Mouse (Mus musculus) heart, adult 2 months (tissue): Measurements from ENCODE around the gene Ccdc65. TPM values are rescaled to one million over a fixed set of nuclear protein-coding genes. Genes with fewer than 3 reads are reported as not detected.

Experiments used
- DNase-seq, 2 experiments: peaks; one replicate each; pipeline ENCODE4 v3.0.0; 2021
- H3K27ac ChIP-seq: fragments of 200-600 bp; 2 replicates; pipeline ENCODE4 v1.8.1; 2022
- H3K27me3 ChIP-seq: fragments of 200-500 bp; 2 replicates; pipeline ENCODE4 v1.6.1; 2012; ENCODE audit warnings: mild to moderate bottlenecking, low read length, inconsistent platforms, mixed read lengths; ENCODE audit not compliant: control insufficient read depth, insufficient read depth
- H3K36me3 ChIP-seq: fragments of 200-500 bp; 2 replicates; pipeline ENCODE4 v1.6.1; 2012; ENCODE audit warnings: low read length, inconsistent platforms; ENCODE audit not compliant: control insufficient read depth, insufficient read depth
- H3K4me1 ChIP-seq: fragments of 200-500 bp; 2 replicates; pipeline ENCODE4 v1.6.1; 2011; ENCODE audit warnings: low read length; ENCODE audit not compliant: control insufficient read depth, insufficient read depth
- H3K4me3 ChIP-seq: fragments of 200-600 bp; 2 replicates; pipeline ENCODE4 v1.8.1; 2022
- H3K79me2 ChIP-seq: fragments of 200-500 bp; replicated peaks from 2 replicates; pipeline ENCODE4 v1.6.1; 2012; ENCODE audit warnings: mild to moderate bottlenecking, inconsistent platforms, low read length, moderate library complexity, mixed read lengths; ENCODE audit not compliant: control insufficient read depth, insufficient read depth
- H3K9ac ChIP-seq: fragments of 200-500 bp; 2 replicates; pipeline ENCODE4 v1.6.1; 2012; ENCODE audit warnings: low read depth, mild to moderate bottlenecking, control low read depth, inconsistent platforms, low read length, mixed read lengths
- CTCF ChIP-seq: fragments of 200-600 bp; IDR thresholded peaks from 2 replicates; pipeline ENCODE4 v1.8.1; 2022; ENCODE audit warnings: antibody characterized with exemption, mild to moderate bottlenecking, moderate library complexity
- EP300 ChIP-seq: fragments of 200-500 bp; IDR thresholded peaks from 2 replicates; pipeline ENCODE4 v1.6.1; 2011; ENCODE audit warnings: low read depth, low read length, control low read depth; ENCODE audit not compliant: insufficient read depth
- POLR2A ChIP-seq: fragments of 200-500 bp; IDR thresholded peaks from 2 replicates; pipeline ENCODE4 v1.6.1; 2011; ENCODE audit warnings: mild to moderate bottlenecking, low read depth, low read length, control low read depth; ENCODE audit not compliant: insufficient read depth
- WGBS: fragments of 180-500 bp; shearing (Covaris S2); methylation state at CpG from one replicate; pipeline ENCODE4 v1.1.7; 2018; 5-methylcytosine and 5-hydroxymethylcytosine counted together
- intact Hi-C: fragments of 180-260 bp; cut with DNase I; formaldehyde crosslinking; loops from one replicate; pipeline ENCODE4 v1.15.1; 2025
- polyA plus RNA-seq: library from polyadenylated mRNA; depleted of rRNA; stranded (reverse); fragments of >200 nt; gene quantifications from 2 replicates; pipeline ENCODE4 v1.2.3, GENCODE M21; 2012
- total RNA-seq, 2 experiments: library from RNA; stranded (reverse); gene quantifications; 2 replicates each; pipeline ENCODE4 v1.2.3; 2021

The Ccdc65 gene
- total and polyA plus RNA-seq, 3 experiments, result 0.11 to 0.37 (median 0.16) TPM

DNA sequence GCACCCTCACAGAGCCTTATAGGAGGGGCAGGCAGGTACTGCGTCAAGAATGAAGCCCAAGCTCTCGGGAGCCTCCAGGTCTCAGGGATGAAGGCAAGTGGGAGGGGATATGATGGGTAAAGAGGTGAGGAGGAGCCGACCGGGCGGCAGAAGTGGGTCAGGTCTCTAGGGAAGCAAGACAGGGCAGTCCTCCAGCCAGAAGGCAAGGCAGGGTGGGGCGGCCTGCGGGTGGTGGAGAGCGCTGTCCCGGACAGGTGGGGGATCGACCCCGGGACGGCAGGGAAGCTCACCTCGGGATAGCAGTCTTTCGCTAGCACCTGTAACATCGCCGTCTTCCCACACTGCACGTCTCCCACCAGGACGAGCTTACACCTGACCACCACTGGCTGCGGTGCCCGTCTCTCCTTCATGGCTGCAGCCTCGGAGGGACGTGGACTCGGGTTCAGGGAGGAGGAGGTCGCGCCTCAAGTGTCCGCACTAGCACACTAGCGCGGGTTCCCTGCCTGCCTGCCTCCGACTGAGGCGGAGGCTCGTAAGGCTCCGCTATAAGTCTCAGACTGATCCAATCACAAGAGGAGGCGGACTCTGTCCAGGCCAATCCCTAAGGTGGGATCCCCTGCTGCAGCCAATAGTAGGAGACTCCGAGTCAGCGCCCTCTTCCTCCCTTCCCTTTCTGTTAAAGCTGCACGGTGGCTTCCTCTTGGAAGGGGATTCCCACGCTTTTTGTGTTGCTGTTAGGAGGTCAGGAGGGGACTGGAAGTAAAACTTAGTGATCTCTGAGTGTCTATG lies 30.9 kb upstream of the Ccdc65 start, which contains the start of gene Rnd1:
Gene Rnd1, minus strand, starts transcription at position 522 of the 789 bp plus-strand sequence.
- Histone ChIP-seq H3K79me2 (no peaks in the 10 kb centered on the region), H3K27me3 (no peaks in the 10 kb centered on the region), H3K27ac (peak within 1 kb of the TSS; percentile 60), H3K4me3 (peak within 1 kb of the TSS; percentile 76), H3K9ac (peak within 1 kb of the TSS; percentile 71), H3K4me1 (peaks cover 7% of the 10 kb centered on the region), H3K36me3 (no peaks in the 10 kb centered on the region)
- intact Hi-C loops, result no loop called here
- WGBS, result 2% methylated on average over 37 of the region's 37 CpGs
- peak; percentile 87 to 89 for DNase-seq
- TF ChIP-seq EP300 (peak; percentile 75; the same call in 1 of the 2 replicates), CTCF (peak; percentile 12), POLR2A (peak; percentile 100)

DNA sequence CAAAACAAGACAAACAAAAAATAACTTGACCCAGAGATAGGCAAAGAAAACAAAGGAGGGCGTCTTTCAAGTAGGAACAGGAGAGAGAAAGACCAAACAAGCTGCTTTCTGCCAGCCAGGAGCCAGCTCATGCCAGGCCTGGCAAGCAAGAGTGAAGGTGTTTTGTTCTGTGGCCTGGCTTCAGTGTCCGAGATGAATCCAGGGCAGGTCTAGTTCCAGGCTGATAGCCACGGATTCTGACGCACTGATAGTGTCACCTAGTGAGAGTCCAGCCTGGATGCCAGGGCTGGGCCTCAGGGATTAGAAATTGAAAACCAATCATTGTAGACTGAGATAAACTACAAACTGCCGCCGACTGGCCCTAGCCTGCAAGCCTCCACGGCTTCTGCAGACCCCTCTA lies 30.0 kb upstream of the Ccdc65 start:
- 62% methylated on average over 7 of the region's 7 CpGs for WGBS
- H3K4me1 ChIP-seq, result peaks cover under 1% of the 10 kb centered on the region
- H3K36me3 ChIP-seq, result no peaks in the 10 kb centered on the region
- no peaks in the 10 kb centered on the region for H3K79me2 ChIP-seq
- no peak for TF ChIP-seq CTCF
- no peak for TF ChIP-seq POLR2A
- TF ChIP-seq EP300, result no peak
- peak overlapping the region; percentile 47 for H3K27ac ChIP-seq
- DNase-seq, result no peak
- no peaks in the 10 kb centered on the region for H3K27me3 ChIP-seq
- H3K9ac ChIP-seq, result no peak overlapping the region
- intact Hi-C loops, result no loop called here
- H3K4me3 ChIP-seq, result no peak overlapping the region

DNA sequence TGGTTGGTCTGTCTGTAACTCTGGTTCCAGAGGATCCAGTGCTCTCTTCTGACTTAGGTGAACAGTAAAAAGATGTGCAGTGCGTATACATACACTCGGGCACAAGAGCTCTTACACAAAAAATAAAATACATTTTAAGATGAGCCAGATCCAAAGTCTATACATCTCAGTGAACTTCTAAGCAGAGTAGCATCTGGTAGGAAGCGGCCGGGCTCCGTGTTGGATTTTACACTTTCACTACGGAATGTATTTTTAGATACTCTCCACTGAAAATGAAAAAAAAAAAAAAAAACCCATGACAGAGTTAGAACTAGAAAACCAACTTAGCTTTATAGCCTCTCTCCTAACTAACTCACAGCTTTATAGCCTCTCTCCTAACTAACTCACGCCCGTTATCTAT lies 27.3 kb upstream of the Ccdc65 start:
- no peak overlapping the region for H3K4me3 ChIP-seq
- TF ChIP-seq CTCF, result no peak
- no peak for TF ChIP-seq EP300
- TF ChIP-seq POLR2A, result no peak
- no peaks in the 10 kb centered on the region for H3K36me3 ChIP-seq
- no peak overlapping the region for H3K27ac ChIP-seq
- WGBS, result 77% methylated on average over 8 of the region's 8 CpGs
- no peaks in the 10 kb centered on the region for H3K27me3 ChIP-seq
- DNase-seq, result no peak
- H3K79me2 ChIP-seq, result no peaks in the 10 kb centered on the region
- no peaks in the 10 kb centered on the region; the same call in 1 of the 2 replicates for H3K4me1 ChIP-seq
- no peak overlapping the region for H3K9ac ChIP-seq
- intact Hi-C loops, result no loop called here

DNA sequence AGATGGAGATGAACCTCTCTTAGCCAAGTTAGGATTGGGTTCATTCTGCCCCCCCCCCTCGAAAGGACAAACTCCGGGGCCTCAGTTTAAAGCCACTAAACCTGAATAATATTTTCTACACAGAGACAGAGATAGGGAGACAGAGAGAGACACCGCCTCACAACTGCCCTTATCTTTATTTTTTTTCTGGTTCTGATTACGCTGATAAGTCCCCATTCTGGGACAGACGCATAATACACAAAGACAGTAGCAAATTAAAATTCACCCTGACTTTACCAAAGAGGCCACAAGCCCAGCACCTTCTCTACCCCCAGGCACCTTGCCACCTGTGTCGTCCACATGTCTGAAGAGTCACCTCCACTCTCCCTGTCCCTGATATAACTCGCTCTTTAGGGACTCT lies 26.4 kb upstream of the Ccdc65 start:
- H3K79me2 ChIP-seq, result no peaks in the 10 kb centered on the region
- no peak for TF ChIP-seq EP300
- no peak for TF ChIP-seq POLR2A
- TF ChIP-seq CTCF, result no peak
- DNase-seq, result no peak
- H3K27me3 ChIP-seq, result no peaks in the 10 kb centered on the region
- intact Hi-C loops, result no loop called here
- 83% methylated on average over 7 of the region's 7 CpGs for WGBS
- H3K4me1 ChIP-seq, result no peaks in the 10 kb centered on the region
- H3K9ac ChIP-seq, result no peak overlapping the region
- H3K27ac ChIP-seq, result no peak overlapping the region
- H3K4me3 ChIP-seq, result no peak overlapping the region
- H3K36me3 ChIP-seq, result no peaks in the 10 kb centered on the region

DNA sequence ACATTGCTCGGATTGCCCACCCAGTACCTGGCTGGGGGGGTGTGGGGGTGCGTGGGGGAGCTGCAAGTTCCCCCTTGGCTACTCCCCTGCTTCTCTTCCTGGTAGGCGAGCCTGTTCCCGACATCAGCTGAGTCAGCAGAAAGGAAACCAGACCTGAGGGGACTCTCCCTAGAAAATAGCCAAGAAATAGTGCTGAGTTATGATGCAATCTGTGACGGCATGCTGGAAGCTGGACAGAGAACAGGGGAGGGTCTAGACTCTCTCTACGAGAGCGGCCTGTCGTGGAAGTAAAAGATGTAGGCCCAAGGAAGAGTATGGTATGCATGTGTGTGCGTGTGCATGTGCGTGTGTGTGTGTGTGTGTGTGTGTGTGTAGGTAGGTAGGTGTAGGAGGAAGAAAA lies 24.8 kb upstream of the Ccdc65 start:
- intact Hi-C loops, result no loop called here
- WGBS, result 43% methylated on average over 10 of the region's 10 CpGs
- Histone ChIP-seq H3K9ac (no peak overlapping the region), H3K27ac (no peak overlapping the region), H3K27me3 (no peaks in the 10 kb centered on the region), H3K36me3 (no peaks in the 10 kb centered on the region), H3K4me1 (no peaks in the 10 kb centered on the region), H3K4me3 (no peak overlapping the region), H3K79me2 (no peaks in the 10 kb centered on the region)
- TF ChIP-seq EP300 (no peak), POLR2A (no peak), CTCF (no peak)
- DNase-seq, result no peak

DNA sequence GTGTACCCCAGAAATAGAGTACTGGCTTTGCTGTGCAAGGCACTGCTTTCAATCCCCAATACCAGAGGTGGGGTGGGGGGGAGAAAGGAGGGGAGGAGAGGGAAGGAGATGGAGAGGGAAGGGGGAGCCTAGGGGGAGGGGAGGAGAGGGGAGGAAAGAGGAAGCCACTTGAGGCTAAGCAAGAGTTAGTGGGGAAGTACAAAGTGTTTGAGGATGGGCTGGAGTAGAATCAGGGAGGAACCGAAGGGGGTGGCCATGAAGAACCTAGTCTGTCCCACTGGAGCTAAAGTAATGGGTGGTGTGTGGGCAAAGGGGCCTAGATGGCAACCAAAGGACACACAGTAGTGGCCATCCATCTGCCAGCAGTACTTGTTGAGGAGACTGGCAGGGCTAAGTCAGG lies 24.3 kb upstream of the Ccdc65 start:
- no peak overlapping the region for H3K9ac ChIP-seq
- WGBS, result 96% methylated on average over 1 of the region's 1 CpGs
- H3K36me3 ChIP-seq, result no peaks in the 10 kb centered on the region
- H3K4me3 ChIP-seq, result no peak overlapping the region
- H3K27ac ChIP-seq, result no peak overlapping the region
- TF ChIP-seq EP300, result no peak
- no peak for DNase-seq
- H3K79me2 ChIP-seq, result no peaks in the 10 kb centered on the region
- intact Hi-C loops, result no loop called here
- H3K4me1 ChIP-seq, result no peaks in the 10 kb centered on the region
- no peaks in the 10 kb centered on the region for H3K27me3 ChIP-seq
